Mouse (Mus musculus) erythroblast, embryonic 14.5 days (primary cell): ENCODE measurements around the gene Rimklb.

Experiments
- GATA1 ChIP-seq: IDR thresholded peaks from 2 replicates; pipeline ENCODE4 v1.6.1; 2012; ENCODE audit warnings: low read length, inconsistent platforms, mixed read lengths
- TAL1 ChIP-seq: IDR thresholded peaks from 3 replicates; pipeline ENCODE4 v1.6.1; 2012; ENCODE audit warnings: low read length, inconsistent platforms, mixed read lengths

- no peak for TF ChIP-seq TAL1
- no peak for TF ChIP-seq GATA1
These were observed 41.0 kb upstream of the Rimklb start for GRCm38 (mm10) chr6:122539564-122539963.
